Mouse (Mus musculus) left cerebral cortex, postnatal 4 days (tissue): ENCODE measurements around the gene 5330417H12Rik. TPM values are rescaled to one million over a fixed set of nuclear protein-coding genes. Genes with fewer than 3 reads are reported as not detected.

Experiments
- DNase-seq: peaks from one replicate; pipeline ENCODE4 v3.0.0-alpha.2; 2022
- intact Hi-C: fragments of 180-260 bp; cut with DNase I; formaldehyde crosslinking; loops from one replicate; pipeline ENCODE4 v1.15.1; 2025
- total RNA-seq, 2 experiments: library from RNA; stranded (reverse); gene quantifications; 2 replicates each; pipeline ENCODE4 v1.2.3; 2021

5330417H12Rik gene
- total RNA-seq = not detected

- intact Hi-C loops = no loop called here
- no peak for DNase-seq
Measured at GRCm38 (mm10) chr7:107625061-107625460, at the start of gene 5330417H12Rik. 5330417H12Rik (minus strand) TSS chr7:107625161.

- no peak for DNase-seq
- intact Hi-C loops = no loop called here
Measured at GRCm38 (mm10) chr7:107668514-107668913, 43.6 kb upstream of the 5330417H12Rik start.

- no peak for DNase-seq
- intact Hi-C loops = no loop called here
Measured at GRCm38 (mm10) chr7:107666262-107666902, 41.4 kb upstream of the 5330417H12Rik start.

GRCm38 (mm10) chr7:107665586-107666261 is 40.8 kb upstream of the 5330417H12Rik start:
- intact Hi-C loops = no loop called here
- DNase-seq = peak; percentile 43

- intact Hi-C loops = no loop called here
- no peak for DNase-seq
Measured at GRCm38 (mm10) chr7:107665221-107665585, 40.2 kb upstream of the 5330417H12Rik start.

- intact Hi-C loops = loop anchor here (5.0 kb wide), 2 partner anchors 33 to 123 kb away; no protein-coding TSS in a partner anchor
- no peak for DNase-seq
Measured at GRCm38 (mm10) chr7:107664063-107665056, 39.4 kb upstream of the 5330417H12Rik start.

GRCm38 (mm10) chr7:107663621-107664020 is 38.7 kb upstream of the 5330417H12Rik start:
- DNase-seq = no peak
- intact Hi-C loops = loop anchor here (5.0 kb wide), 2 partner anchors 34 to 124 kb away; no protein-coding TSS in a partner anchor

- intact Hi-C loops = loop anchor here (5.0 kb wide), 2 partner anchors 35 to 125 kb away; no protein-coding TSS in a partner anchor
- DNase-seq = no peak
Measured at GRCm38 (mm10) chr7:107661843-107662281, 36.9 kb upstream of the 5330417H12Rik start.

GRCm38 (mm10) chr7:107661189-107661842 is 36.4 kb upstream of the 5330417H12Rik start:
- DNase-seq = peak; percentile 55
- intact Hi-C loops = loop anchor here (5.0 kb wide), 2 partner anchors 36 to 126 kb away; no protein-coding TSS in a partner anchor

GRCm38 (mm10) chr7:107659186-107659918 is 34.4 kb upstream of the 5330417H12Rik start:
- DNase-seq = no peak
- intact Hi-C loops = loop anchor here (2.0 to 10.0 kb wide), 2 partner anchors 65 to 79 kb away; partner anchors contain the start of gene Ppfibp2

GRCm38 (mm10) chr7:107656451-107656850 is 31.5 kb upstream of the 5330417H12Rik start:
- DNase-seq = no peak
- intact Hi-C loops = loop anchor here (10.0 kb wide), 1 partner anchor 62 kb away; the partner anchor contains the start of gene Ppfibp2

GRCm38 (mm10) chr7:107651821-107652220 is 26.9 kb upstream of the 5330417H12Rik start:
- intact Hi-C loops = loop anchor here (10.0 kb wide), 1 partner anchor 57 kb away; the partner anchor contains the start of gene Ppfibp2

GRCm38 (mm10) chr7:107649990-107650389 is 25.0 kb upstream of the 5330417H12Rik start:
- intact Hi-C loops = loop anchor here (10.0 kb wide), 1 partner anchor 55 kb away; the partner anchor contains the start of gene Ppfibp2
- no peak for DNase-seq

More at GRCm38 (mm10) chr7:107651821-107652220, 26.9 kb upstream of the 5330417H12Rik start:
- DNase-seq = no peak

- DNase-seq = no peak
- intact Hi-C loops = no loop called here
Measured at GRCm38 (mm10) chr7:107648937-107649688, 24.2 kb upstream of the 5330417H12Rik start.

GRCm38 (mm10) chr7:107644987-107645386 is 20.0 kb upstream of the 5330417H12Rik start:
- DNase-seq = no peak
- intact Hi-C loops = no loop called here

GRCm38 (mm10) chr7:107642586-107643275 is 17.8 kb upstream of the 5330417H12Rik start:
- intact Hi-C loops = no loop called here
- peak; percentile 89 for DNase-seq

GRCm38 (mm10) chr7:107638026-107638425 is 13.1 kb upstream of the 5330417H12Rik start:
- intact Hi-C loops = no loop called here
- DNase-seq = no peak

- no peak for DNase-seq
- intact Hi-C loops = no loop called here
Measured at GRCm38 (mm10) chr7:107637398-107637797, 12.4 kb upstream of the 5330417H12Rik start.
